Mouse (Mus musculus): ENCODE results near the gene Supt20.

Gene Supt20

DNA sequence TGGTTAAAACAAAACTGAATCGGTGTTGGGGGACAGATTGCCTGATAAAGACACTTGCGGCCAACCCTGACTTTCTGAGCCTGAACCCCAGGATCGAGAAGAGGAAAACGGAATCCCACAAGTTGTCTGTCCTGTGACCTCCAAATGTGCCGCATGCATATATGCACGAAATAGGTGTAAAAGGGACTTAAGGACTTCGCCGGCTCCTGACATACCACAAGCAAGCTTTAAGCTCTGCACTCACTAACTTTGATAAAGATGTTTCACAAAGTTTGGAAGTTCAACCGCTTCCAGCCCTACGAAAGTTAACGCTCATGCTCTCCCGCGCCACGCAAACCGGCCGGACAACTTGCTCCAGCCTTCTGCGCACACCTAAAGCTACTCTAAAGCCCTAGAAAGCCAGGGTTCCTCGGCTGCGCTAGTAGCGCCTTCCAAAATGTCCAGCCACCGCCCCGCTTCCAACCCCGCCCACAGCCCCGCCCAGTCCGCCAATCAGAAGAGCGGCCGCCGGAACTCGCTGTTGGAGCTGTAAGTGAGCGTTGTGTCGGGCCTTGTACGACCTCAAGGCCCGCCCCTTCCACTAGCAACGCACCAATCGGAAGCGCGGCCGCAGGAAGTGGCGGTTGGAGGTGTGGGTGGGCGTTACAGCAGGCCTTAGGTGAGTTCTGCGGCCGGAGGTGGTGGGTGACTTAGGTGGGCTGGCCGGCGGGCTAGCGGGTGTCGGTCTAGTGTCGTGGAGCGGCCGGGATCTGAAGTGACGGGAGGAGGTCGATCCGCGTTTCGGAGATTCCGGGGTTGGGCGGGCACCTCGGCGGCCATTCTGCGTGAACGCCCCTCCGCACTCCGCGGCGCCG, at the start of gene Supt20:
Supt20 (plus strand) TSS at position 606 of the 854 bp plus-strand sequence.
- peak; percentile 86 to 91 for DNase-seq (ENCODE audit: low spot score in 2 of 2)

DNA sequence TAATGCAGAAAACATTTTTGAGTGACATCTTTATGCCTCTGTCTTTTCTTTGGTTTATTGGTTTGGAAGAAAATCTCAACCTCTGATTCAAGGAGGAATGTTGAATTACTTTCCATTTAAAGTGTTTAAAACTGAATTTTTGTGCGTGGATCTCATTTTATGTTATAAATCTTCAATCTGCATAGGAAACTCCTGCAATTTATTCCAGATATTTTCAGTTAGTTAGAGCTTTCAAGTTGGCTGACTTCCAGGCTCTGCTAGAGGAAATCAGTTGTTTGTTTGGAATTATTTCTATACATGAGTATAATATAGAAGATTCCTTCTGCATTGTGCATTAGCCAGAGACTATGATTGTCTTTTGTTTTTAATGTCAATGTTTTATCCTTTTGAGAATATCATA, 49.8 kb upstream of the Supt20 start:
- no peak for DNase-seq (ENCODE audit: low spot score in 2 of 2)

DNA sequence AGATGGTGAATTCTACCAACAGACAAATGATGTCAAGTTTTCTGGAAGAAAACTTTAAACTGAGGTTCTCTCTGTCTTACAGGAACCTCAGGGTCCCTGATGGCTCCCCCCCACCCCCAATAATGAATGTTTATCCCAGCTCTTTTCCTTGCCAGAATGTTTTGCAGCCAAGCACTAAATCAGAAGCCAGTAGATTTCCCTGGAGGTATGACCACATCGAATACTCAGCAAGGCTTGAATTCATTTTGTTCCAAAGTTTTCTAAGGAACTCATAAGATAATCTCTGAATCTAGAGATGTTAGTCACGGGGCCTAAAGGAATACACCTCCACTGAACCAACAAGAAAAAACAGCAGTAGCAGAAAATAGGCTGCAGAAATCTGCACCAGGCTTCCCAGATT, 45.0 kb upstream of the Supt20 start:
- DNase-seq (ENCODE audit: low spot score in 2 of 2): no peak

DNA sequence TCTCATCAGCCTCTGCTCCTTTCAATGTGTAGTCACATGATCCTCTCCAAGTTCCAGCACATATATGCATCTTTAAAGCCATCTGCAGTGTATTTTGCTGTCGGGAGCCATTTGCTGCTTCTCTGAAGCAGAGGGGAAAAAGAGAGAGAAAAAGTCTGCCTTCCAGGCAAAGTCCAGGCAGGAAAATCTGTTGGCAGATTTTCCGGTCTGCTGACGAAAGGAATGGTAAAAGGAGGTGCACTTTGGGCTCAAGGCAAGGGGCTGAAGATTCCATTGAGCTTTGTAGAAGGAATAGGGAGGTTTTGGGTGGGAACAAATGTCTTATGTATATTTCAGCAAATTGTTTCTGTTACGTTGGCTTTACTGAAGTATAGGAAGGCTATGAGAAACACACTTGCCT, 41.0 kb upstream of the Supt20 start:
- DNase-seq (ENCODE audit: low spot score in 2 of 2): no peak

DNA sequence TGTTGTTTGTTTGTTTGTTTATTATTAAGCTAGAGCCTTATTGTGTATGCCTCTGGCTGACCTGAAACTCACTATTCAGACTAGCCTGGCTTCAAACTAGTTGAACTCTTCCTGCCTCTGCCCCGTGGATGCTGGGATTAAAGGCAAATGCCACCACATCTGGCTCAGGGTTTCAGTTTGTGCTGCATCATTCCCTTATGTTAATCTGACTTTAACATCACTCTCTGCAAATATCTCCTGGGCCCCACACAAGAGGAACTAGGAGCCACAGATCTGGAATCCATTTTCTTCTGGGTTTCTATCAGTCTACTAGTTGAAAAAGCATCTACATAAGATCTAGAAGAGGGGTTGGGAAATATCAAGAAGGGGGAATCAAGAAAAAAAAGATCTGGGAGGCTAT, 38.4 kb upstream of the Supt20 start:
- no peak for DNase-seq (ENCODE audit: low spot score in 2 of 2)

DNA sequence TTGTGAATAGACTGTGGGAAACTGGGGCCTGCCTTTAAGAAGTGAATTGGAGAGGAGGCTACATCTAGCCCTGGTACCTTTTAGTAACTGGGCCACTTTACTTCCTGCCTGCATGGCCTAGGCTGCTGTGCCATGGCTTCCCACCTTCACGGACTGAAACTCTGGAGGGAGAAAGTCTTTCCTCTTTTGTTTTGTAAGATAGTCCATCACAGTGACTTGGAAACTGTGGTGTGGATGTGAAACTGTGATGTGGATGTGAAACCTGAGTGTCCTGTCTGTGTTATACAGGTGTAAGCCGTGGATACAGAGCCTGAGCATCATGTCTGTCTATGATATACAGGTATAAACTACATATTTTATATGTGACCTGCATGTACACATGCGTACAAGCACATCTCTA, 35.5 kb upstream of the Supt20 start:
- no peak for DNase-seq (ENCODE audit: low spot score in 2 of 2)

DNA sequence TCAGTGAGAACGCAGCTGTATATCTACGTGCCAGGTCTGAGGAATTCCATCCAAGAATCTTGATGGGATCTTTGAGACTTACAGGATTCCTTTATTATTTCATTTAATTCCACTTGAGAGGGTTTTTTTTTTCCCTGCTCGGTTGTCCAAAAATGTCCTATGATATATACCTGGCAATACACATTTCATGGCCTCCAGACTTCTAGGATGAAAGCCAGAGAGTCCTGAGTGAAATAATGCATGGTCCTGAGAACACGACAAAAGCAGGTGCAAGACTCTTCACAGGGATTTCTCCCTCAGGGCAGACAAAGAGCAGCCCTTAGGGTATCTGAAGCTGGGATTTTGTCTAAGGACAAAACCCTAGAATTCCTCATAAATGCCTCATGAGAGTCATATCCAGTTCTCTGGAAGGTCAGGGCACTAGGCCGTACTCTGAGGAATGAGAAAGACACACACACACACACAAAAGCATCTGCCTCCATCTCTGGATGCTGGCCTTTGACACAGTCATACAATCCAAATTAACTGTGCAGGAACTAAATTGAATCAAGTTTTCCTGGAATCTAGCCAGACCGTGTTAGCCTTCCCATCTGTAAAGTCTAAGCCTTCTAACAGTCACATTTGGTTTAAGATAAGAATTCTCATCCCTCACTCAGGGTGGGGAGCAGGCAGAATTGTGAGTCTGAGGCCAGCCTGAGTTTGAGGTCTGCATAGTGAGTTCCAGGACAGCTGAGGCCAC, 34.5 kb upstream of the Supt20 start:
- DNase-seq (ENCODE audit: low spot score in 2 of 2): no peak

DNA sequence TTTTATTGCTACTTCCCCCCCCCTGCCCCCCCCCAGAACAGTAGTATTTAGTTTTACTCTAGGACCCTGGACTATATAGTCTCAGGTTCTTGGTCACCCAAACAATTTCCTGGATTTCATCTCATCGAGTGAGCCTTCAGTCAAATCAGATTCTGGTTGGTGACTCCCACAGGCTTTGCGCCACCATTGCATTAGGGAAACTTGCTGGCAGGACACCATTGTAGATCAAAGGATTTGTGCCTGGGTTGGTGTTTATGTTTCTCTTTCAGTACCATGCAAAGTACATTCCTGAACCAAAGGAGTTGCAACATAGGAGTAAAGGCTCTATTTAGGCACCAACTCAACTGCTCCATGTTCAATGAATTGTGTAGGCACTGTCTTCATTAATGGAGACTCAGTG, 32.9 kb upstream of the Supt20 start:
- DNase-seq (ENCODE audit: low spot score in 2 of 2): no peak

DNA sequence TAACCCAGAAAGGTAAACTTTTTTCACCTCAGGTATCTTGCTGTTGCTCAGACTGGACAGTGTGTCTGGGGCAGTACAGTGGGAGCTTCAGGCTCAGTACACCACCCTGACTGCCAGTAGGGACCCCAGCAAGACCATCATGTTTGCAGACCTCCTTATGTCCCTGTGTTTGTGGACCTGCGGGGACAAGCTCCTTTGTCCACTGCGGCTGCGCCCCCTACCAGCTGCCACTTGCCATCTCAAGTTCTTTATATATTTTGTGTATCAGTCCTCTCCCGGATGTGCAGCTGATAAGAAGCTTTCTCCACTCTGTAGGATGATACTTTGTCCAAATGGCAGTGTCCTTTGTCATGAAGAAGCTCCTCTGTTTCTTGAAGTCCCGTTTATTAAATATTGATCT, 30.2 kb upstream of the Supt20 start:
- no peak for DNase-seq (ENCODE audit: low spot score in 2 of 2)

DNA sequence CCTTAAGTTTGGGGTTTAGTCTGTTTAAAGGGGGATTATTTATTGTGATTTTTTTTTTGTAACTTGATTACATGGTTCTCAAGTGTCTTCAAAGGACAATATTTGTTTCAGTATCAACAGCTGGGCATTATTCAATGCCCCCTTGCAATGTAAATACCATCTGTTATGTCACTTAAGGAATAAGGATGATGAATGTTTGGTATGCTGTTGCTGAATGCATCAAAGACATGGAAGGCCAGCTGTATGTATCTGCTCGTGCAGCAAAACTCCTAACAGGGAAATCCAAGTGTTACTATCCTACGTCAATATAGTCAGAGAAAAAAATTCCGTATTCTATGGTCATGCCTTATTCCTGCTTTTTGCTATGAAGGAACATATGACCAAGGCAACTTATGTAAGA, 24.5 kb upstream of the Supt20 start:
- no peak for DNase-seq (ENCODE audit: low spot score in 2 of 2)

DNA sequence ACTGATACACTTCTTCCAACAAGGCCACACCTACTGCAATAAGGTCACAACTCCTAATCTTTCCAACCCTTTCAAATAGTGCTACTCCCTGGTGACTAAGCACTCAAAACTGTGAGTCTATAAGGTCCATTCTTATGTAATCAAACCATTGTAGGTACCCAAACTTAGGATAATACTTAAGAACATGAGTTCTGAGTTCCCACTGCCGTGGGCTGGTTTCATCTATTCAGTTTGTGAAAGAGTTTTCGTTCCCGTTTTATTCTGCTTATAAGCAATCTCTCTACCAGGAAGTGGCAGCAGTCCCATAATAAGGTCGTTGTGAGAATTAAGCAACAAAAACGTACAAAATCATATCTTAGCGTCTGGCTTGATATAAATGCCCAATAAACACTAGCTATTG, 23.9 kb upstream of the Supt20 start:
- DNase-seq (ENCODE audit: low spot score in 2 of 2): no peak

DNA sequence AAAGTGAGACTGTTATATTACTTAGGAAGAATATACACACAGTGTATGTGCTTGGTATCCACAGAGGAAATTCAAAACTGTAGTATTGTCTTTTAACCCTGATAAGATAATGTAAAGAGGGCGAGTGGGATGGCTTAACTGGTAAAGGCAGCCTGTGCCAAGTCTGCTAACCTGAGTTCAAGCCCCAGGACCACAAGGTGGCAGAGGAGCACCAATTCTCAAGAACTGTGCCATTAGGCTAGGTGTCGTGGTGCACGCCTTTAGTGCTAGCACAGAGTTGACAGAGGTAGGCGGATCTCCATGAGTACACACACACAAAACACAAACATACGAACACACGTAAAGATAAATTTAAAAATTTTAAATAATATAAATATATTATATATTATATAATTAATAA, 23.0 kb upstream of the Supt20 start:
- no peak for DNase-seq (ENCODE audit: low spot score in 2 of 2)

DNA sequence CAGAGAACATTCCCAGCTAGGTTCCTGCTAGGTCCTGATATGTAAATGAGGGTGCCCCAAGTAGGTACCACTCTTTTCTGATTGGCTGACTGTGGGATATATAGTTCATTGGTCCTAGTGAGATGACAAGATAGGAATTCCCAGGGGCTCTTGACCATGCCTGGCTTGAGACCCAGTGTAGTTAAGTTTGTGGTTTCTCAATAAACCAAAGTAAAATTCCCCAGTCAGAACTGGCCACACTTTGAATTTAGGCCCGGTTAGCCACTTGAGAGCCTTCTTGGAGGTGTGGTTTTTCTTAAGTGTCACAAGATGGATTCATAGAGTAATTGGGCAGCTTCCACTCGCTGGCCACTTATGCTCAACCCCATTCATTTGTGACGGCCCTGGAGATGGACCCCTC, 20.5 kb upstream of the Supt20 start:
- DNase-seq (ENCODE audit: low spot score in 2 of 2): no peak

DNA sequence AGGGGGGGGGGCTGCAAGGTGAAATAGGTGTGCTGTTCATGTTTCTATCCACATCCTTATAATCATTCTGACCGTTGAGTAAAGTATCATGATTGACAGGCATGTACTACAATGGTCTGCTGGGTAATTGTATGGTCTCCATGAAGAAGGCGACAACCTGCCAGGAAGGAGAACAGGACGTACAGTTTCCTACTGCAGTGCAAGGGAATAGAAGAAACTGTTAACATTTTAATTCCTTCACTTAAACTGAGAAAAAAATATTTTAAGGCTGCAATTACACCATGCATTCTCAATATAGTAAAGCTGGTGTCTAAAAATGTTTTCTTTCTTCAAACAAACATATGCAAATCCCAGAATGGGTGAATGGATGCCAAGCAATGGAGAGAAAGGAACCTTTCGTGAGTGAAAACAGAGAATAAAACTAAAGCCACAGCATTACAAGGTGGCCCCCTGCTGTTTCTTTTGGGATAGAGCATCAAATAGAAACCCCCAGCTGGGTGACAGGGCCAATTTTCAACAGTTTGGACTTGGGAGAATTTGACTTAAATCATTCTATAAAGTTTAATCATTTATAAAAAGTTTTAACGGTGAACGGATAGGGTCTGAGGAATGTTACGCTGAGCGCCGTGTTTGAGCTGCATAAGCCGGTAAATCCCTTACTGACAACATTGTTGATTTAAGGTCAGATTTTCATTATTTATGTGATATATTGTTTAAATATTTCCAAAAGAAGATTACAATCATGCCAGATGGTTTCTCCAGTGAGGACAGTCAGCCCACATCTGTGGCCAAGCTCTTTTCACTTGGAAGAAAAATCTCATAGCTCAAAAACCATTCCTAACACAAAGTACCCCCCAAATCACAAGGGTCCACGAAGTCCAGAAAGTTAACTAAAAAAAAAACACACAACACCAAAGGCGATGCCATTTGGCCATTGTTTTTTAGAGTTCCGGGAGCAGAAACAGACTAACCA, 19.8 kb upstream of the Supt20 start:
- peak in 1 of 2 experiments; percentile 10 for DNase-seq (ENCODE audit: low spot score in 2 of 2)

DNA sequence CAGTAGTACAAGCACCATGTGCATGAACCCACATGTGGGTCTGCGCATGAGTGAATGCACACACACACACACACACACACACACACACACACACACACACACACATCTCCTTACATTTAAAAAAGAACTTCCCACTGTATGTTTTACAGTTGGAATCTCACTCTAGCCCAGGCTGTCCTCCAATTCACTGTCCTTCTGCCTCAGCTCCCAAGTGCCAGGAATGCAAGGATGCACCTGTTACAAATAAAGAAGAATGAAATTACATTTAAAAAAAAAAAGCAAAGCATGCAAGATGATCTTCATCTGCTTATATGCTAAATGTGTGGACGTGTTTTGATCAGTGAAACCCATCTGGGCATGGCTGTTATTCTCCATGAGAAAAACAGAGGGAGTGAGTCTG, 15.8 kb upstream of the Supt20 start:
- DNase-seq (ENCODE audit: low spot score in 2 of 2): no peak

DNA sequence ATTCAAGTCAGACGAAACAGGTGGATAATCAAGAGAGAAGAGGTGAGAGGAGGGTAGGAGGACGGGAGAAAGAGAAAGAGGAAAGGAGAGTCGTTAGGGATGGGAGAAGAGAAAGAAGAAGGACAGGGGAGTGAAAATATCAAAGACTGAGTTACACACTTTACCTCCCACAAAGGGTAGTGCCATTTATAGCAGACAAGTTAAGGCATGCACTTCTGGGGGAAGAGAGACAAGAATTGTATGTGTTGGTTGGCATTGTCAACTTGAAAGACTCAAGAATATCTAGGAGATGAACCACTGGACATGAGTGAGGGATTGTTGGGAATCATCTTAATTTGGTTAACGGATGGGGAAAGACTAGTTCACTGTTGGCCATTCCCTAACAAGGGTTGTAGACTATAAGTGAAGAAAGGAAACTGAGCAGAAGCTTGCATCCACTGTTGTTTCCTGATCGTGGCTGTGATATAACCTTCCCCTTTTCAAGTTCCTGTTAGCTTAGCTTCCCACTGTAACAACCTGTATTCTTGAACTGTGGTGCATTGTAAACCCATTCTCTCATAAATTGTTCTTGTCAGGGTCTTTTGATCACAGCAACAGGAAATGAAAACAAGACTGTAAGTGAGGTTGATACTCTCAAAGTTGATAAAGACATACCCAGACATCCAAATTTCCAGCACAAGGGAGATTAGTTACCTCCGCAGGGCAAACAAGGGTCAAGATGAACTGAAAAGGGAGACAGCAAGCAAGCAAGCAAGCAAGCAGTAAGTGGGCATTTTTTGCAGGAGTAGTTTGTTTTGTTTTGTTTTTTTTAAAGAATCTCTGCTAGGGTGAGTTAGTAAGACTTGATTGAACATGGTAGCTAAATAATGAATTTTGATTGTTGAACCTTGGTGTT, 11.1 kb upstream of the Supt20 start:
- DNase-seq (ENCODE audit: low spot score in 2 of 2): no peak

DNA sequence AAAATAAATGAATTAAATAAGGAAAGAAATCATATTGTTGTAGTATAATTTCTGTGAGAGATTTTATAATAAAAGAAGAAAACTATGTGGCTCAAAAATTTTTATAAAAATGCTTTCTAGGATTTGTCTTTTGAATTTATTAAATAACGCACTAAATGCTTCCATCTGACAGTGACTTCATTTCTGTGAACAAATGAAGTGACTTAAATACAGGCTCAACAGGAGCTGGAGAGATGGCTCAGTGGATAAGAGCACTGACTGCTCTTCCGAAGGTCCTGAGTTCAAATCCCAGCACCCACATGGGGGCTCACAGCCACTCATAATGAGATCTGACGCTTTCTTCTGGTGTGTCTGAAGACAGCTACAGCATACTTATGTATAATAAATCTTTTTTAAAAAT, 7.4 kb upstream of the Supt20 start:
- DNase-seq (ENCODE audit: low spot score in 2 of 2): no peak

DNA sequence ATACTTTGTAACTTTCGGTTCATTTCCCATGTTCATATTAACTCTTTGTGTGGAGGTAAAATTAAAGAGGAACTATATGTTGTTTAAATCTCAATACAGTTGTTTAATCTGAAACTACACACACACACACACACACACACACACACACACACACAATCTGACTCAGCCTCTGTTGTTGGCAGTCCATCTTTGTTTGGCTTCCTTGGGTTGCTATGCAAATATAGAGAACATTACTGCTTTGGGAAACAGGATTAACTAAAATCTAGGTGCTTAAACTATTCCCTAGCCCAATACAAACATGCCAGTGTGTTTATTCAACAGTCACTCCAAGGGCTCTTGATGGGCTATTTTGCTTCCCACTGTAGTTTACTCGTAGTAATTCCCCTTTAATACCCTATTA, 5.4 kb upstream of the Supt20 start:
- DNase-seq (ENCODE audit: low spot score in 2 of 2): no peak

DNA sequence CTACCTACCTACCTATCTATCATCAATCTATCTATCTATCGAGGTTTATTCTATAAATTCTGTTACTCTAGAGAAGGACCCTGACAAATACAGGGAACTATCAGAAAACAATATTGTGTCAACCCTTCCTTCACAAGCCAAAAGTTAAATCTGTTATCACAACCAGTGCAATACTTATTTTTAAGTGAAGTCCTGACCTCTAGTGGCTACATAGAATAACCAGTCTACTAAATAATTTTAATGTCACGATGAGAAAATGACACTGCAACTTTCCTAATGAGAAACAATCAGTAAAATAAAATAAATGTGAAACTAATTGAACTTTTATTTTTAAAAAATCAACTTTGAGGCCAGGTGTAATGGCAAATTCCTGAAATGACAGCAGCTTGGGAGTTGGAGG, 3.5 kb upstream of the Supt20 start:
- no peak for DNase-seq (ENCODE audit: low spot score in 2 of 2)

DNA sequence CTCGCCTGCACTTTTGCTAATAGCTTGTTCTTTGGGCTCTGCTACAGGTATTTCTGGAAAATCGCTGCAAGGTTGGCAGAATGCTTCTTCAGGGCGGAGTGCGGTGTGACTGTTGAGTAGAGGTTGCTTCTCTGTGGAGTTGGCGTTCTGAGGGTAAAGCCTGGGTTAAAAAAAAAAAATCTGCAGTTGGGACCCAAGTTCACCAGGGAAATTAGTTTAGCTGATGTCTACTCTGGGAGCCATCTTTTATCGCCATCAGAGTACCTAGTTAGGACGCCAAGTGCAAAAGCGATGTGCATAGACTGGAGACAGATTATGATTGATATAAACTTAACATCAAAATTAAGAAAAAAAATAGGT, 429 bp downstream of the Supt20 start:
- DNase-seq (ENCODE audit: low spot score in 2 of 2): no peak

DNA sequence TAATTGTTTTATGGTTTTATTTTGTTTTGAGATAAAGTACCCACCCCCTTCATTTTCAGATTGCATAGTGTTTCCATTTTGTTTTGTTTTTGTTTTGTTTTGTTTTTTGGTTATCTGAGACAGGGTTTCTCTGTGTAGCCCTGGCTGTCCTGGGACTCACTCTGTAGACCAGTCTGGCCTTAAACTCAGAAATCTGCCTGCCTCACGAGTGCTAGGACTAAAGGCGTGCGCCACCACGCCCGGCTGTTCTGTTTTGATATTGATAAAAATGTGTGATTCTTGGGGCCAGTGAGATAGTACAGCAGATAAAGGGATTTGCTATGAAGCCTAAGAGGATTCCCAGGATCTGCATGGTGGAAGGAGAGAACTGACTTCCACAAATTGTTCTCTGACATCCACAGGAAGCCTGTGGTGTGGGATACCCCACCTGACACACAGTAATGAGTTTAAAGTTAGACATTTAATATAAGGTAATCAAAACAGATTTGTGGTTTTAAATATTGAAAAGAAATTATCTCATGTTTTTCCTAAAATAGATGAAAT, 7.2 kb downstream of the Supt20 start:
- DNase-seq (ENCODE audit: low spot score in 2 of 2): no peak

Data from natural killer cell, adult 2 months (primary cell).